Mouse (Mus musculus) megakaryocyte, embryonic 14.5 days (primary cell): Measurements from ENCODE around the gene Cela2a.

Experiments used
- FLI1 ChIP-seq: IDR thresholded peaks from 2 replicates; pipeline ENCODE4 v1.6.1; 2012; ENCODE audit warnings: low read length, inconsistent platforms, mixed read lengths
- GATA1 ChIP-seq: IDR thresholded peaks from 3 replicates; pipeline ENCODE4 v1.6.1; 2012; ENCODE audit warnings: mixed read lengths, low read length, inconsistent platforms, borderline replicate concordance

GRCm38 (mm10) chr4:141859351-141859750 lies 33.4 kb upstream of the Cela2a start:
- no peak for TF ChIP-seq GATA1
- no peak for TF ChIP-seq FLI1
